ENCODE assay signal across 19 mouse cellular contexts in genomic region chr8:8407357-8407756, GRCm38 (mm10).
"Had no signal": no experiment of that assay in that cellular context is flagged by ENCODE, and none has a peak within 500 bp of the region (broad histone marks: within the 10 kb centered on the region; RNA-seq: fewer than 3 reads in every experiment).

No protein-coding gene starts in this region.

- H3K4me1 ChIP-seq: liver, embryonic 13.5 days; megakaryocyte, embryonic 14.5 days; midbrain, embryonic 10.5 days; midbrain, embryonic 13.5 days; neural tube, embryonic 13.5 days; stomach, embryonic 15.5 days had no signal

- H3K4me3 ChIP-seq: left cerebral cortex, adult 2 months; liver, embryonic 13.5 days; megakaryocyte, embryonic 14.5 days; midbrain, embryonic 10.5 days; midbrain, embryonic 13.5 days; myocyte; neural tube, embryonic 13.5 days; stomach, embryonic 15.5 days had no signal

- H3K9ac ChIP-seq: liver, embryonic 13.5 days; lung, embryonic 14.5 days; midbrain, embryonic 13.5 days; neural tube, embryonic 13.5 days; stomach, embryonic 15.5 days had no signal

- H3K27ac ChIP-seq: left cerebral cortex, adult 2 months; liver, embryonic 13.5 days; midbrain, embryonic 10.5 days; midbrain, embryonic 13.5 days; neural tube, embryonic 13.5 days; stomach, embryonic 15.5 days had no signal

- H3K36me3 ChIP-seq: liver, embryonic 13.5 days; midbrain, embryonic 10.5 days; neural tube, embryonic 13.5 days; stomach, embryonic 15.5 days had no signal

- H3K4me2 ChIP-seq: liver, embryonic 13.5 days; lung, embryonic 14.5 days; midbrain, embryonic 13.5 days; neural tube, embryonic 13.5 days; stomach, embryonic 15.5 days had no signal

- H3K27me3 ChIP-seq: liver, embryonic 13.5 days; megakaryocyte, embryonic 14.5 days; midbrain, embryonic 13.5 days; neural tube, embryonic 13.5 days; stomach, embryonic 15.5 days had no signal

- ATAC-seq: intestine, embryonic 16.5 days; midbrain, embryonic 13.5 days; midbrain, embryonic 16.5 days had no signal

- DNase-seq: kidney, adult 18-20 months; layer of hippocampus, postnatal 36 days; liver, embryonic 13.5 days; lung, embryonic 14.5 days; lung, postnatal 10 days; lung, postnatal 36 days; retina, postnatal 1 day; right cerebral cortex, postnatal 25 days; spleen, adult 18-20 months; thymus, postnatal 25 days had no signal

- H3K9me3 ChIP-seq: liver, embryonic 13.5 days; midbrain, embryonic 10.5 days; neural tube, embryonic 13.5 days; stomach, embryonic 15.5 days had no signal
